Mouse (Mus musculus): Measurements from ENCODE around the gene Map7.

GRCm38 (mm10) chr10:20119504-20120425 is 28.5 kb upstream of the Map7 start:
- TF ChIP-seq POLR2A (IDR thresholded peaks at IDR 0.05; ENCODE audit: insufficient read depth, low read length) (no peak), CTCF (IDR thresholded peaks at IDR 0.05; ENCODE audit: low read depth, low read length) (no peak), EP300 (IDR thresholded peaks at IDR 0.05; ENCODE audit: insufficient read depth, low read depth, low read length) (no peak)
